Mouse (Mus musculus): ENCODE measurements around the gene Egflam. TPM values are rescaled to one million over a fixed set of nuclear protein-coding genes. Genes with fewer than 3 reads are reported as not detected.

Gene Egflam
- polyA plus RNA-seq, 1 experiment from 2014 or later = 26.9 TPM

GRCm38 (mm10) chr15:7340703-7341309 lies 57.4 kb downstream of the Egflam start:
- Histone ChIP-seq H3K27ac (no peak overlapping the region), H3K9ac (no peak overlapping the region), H3K4me1 (no peaks in the 10 kb centered on the region), H3K4me2 (no peak overlapping the region), H3K4me3 (no peak overlapping the region), H3K27me3 (no peaks in the 10 kb centered on the region), H3K9me3 (no peaks in the 10 kb centered on the region), H3K36me3 (no peaks in the 10 kb centered on the region)
- ATAC-seq (ENCODE audit: borderline replicate concordance, extremely low read depth, low FRiP score, low TSS enrichment) = peak; percentile 31; the same call in 1 of the 2 replicates
- WGBS = 30% methylated on average over 5 of the region's 5 CpGs

- H3K4me3 ChIP-seq = no peak overlapping the region
- H3K9ac ChIP-seq = no peak overlapping the region
- no peaks in the 10 kb centered on the region for H3K27me3 ChIP-seq
- no peaks in the 10 kb centered on the region for H3K9me3 ChIP-seq
- ATAC-seq (ENCODE audit: borderline replicate concordance, extremely low read depth, low FRiP score, low TSS enrichment) = no peak
- WGBS = 78% methylated on average over 11 of the region's 11 CpGs
- no peak overlapping the region for H3K27ac ChIP-seq
- no peaks in the 10 kb centered on the region for H3K4me1 ChIP-seq
- H3K4me2 ChIP-seq = no peak overlapping the region
- H3K36me3 ChIP-seq = no peaks in the 10 kb centered on the region
Measured at GRCm38 (mm10) chr15:7334517-7335298, 63.5 kb downstream of the Egflam start.

- Histone ChIP-seq H3K27me3 (no peaks in the 10 kb centered on the region), H3K36me3 (no peaks in the 10 kb centered on the region), H3K9ac (no peak overlapping the region), H3K4me2 (no peak overlapping the region), H3K27ac (no peak overlapping the region), H3K9me3 (no peaks in the 10 kb centered on the region), H3K4me3 (no peak overlapping the region), H3K4me1 (no peaks in the 10 kb centered on the region)
- peak; percentile 55 for ATAC-seq (ENCODE audit: borderline replicate concordance, extremely low read depth, low FRiP score, low TSS enrichment)
- 61% methylated on average over 1 of the region's 1 CpGs for WGBS
Measured at GRCm38 (mm10) chr15:7332875-7333274, 65.3 kb downstream of the Egflam start.

GRCm38 (mm10) chr15:7322599-7323311 lies 75.4 kb downstream of the Egflam start:
- H3K27ac ChIP-seq = peak overlapping the region; percentile 46
- no peaks in the 10 kb centered on the region for H3K9me3 ChIP-seq
- WGBS = 72% methylated on average over 2 of the region's 2 CpGs
- no peaks in the 10 kb centered on the region for H3K27me3 ChIP-seq
- peak; percentile 67 for ATAC-seq (ENCODE audit: borderline replicate concordance, extremely low read depth, low FRiP score, low TSS enrichment)
- H3K36me3 ChIP-seq = no peaks in the 10 kb centered on the region
- H3K4me3 ChIP-seq = no peak overlapping the region
- H3K4me1 ChIP-seq = no peaks in the 10 kb centered on the region
- H3K9ac ChIP-seq = no peak overlapping the region
- H3K4me2 ChIP-seq = no peak overlapping the region

GRCm38 (mm10) chr15:7320901-7321300 lies 77.3 kb downstream of the Egflam start:
- H3K4me2 ChIP-seq = no peak overlapping the region
- ATAC-seq (ENCODE audit: borderline replicate concordance, extremely low read depth, low FRiP score, low TSS enrichment) = no peak
- no peaks in the 10 kb centered on the region for H3K27me3 ChIP-seq
- H3K9ac ChIP-seq = no peak overlapping the region
- no peaks in the 10 kb centered on the region for H3K9me3 ChIP-seq
- no peak overlapping the region for H3K4me3 ChIP-seq
- 56% methylated on average over 4 of the region's 4 CpGs for WGBS
- H3K27ac ChIP-seq = no peak overlapping the region
- no peaks in the 10 kb centered on the region for H3K36me3 ChIP-seq
- H3K4me1 ChIP-seq = no peaks in the 10 kb centered on the region

GRCm38 (mm10) chr15:7315539-7315938 lies 82.7 kb downstream of the Egflam start:
- Histone ChIP-seq H3K9me3 (no peaks in the 10 kb centered on the region), H3K4me3 (no peak overlapping the region), H3K9ac (no peak overlapping the region), H3K27ac (no peak overlapping the region), H3K4me1 (no peaks in the 10 kb centered on the region), H3K27me3 (no peaks in the 10 kb centered on the region), H3K4me2 (no peak overlapping the region), H3K36me3 (no peaks in the 10 kb centered on the region)
- WGBS = 36% methylated on average over 9 of the region's 9 CpGs
- ATAC-seq (ENCODE audit: borderline replicate concordance, extremely low read depth, low FRiP score, low TSS enrichment) = no peak

GRCm38 (mm10) chr15:7308711-7309110 lies 89.5 kb downstream of the Egflam start:
- Histone ChIP-seq H3K4me3 (no peak overlapping the region), H3K27me3 (no peaks in the 10 kb centered on the region), H3K9ac (no peak overlapping the region), H3K9me3 (no peaks in the 10 kb centered on the region), H3K27ac (no peak overlapping the region), H3K36me3 (no peaks in the 10 kb centered on the region), H3K4me2 (no peak overlapping the region), H3K4me1 (no peaks in the 10 kb centered on the region)
- no peak for ATAC-seq (ENCODE audit: borderline replicate concordance, extremely low read depth, low FRiP score, low TSS enrichment)
- 71% methylated on average over 4 of the region's 4 CpGs for WGBS

GRCm38 (mm10) chr15:7299892-7300291 lies 98.3 kb downstream of the Egflam start:
- Histone ChIP-seq H3K4me3 (no peak overlapping the region), H3K4me1 (no peaks in the 10 kb centered on the region), H3K4me2 (no peak overlapping the region), H3K9me3 (no peaks in the 10 kb centered on the region), H3K27me3 (no peaks in the 10 kb centered on the region), H3K9ac (no peak overlapping the region), H3K27ac (no peak overlapping the region), H3K36me3 (no peaks in the 10 kb centered on the region)
- WGBS = 79% methylated on average over 1 of the region's 1 CpGs
- no peak for ATAC-seq (ENCODE audit: borderline replicate concordance, extremely low read depth, low FRiP score, low TSS enrichment)

- Histone ChIP-seq H3K9ac (no peak overlapping the region), H3K4me3 (no peak overlapping the region), H3K4me1 (no peaks in the 10 kb centered on the region), H3K27ac (no peak overlapping the region), H3K4me2 (no peak overlapping the region), H3K9me3 (no peaks in the 10 kb centered on the region), H3K27me3 (no peaks in the 10 kb centered on the region), H3K36me3 (no peaks in the 10 kb centered on the region)
- 97% methylated on average over 1 of the region's 1 CpGs for WGBS
- no peak for ATAC-seq (ENCODE audit: borderline replicate concordance, extremely low read depth, low FRiP score, low TSS enrichment)
Measured at GRCm38 (mm10) chr15:7295199-7295598, 103.0 kb downstream of the Egflam start.

- Histone ChIP-seq H3K4me3 (no peak overlapping the region), H3K36me3 (no peaks in the 10 kb centered on the region), H3K27me3 (no peaks in the 10 kb centered on the region), H3K4me1 (no peaks in the 10 kb centered on the region), H3K9ac (no peak overlapping the region), H3K9me3 (no peaks in the 10 kb centered on the region), H3K4me2 (no peak overlapping the region), H3K27ac (no peak overlapping the region)
- ATAC-seq (ENCODE audit: borderline replicate concordance, extremely low read depth, low FRiP score, low TSS enrichment) = no peak
Measured at GRCm38 (mm10) chr15:7292854-7293253, 105.3 kb downstream of the Egflam start.

GRCm38 (mm10) chr15:7290003-7290402 lies 108.2 kb downstream of the Egflam start:
- Histone ChIP-seq H3K27ac (0 out of 2 replicates have a peak overlapping the region, but pooled peaks have one; percentile 9), H3K9me3 (no peaks in the 10 kb centered on the region), H3K27me3 (no peaks in the 10 kb centered on the region), H3K4me1 (no peaks in the 10 kb centered on the region), H3K36me3 (no peaks in the 10 kb centered on the region), H3K9ac (no peak overlapping the region), H3K4me3 (no peak overlapping the region), H3K4me2 (no peak overlapping the region)
- ATAC-seq (ENCODE audit: borderline replicate concordance, extremely low read depth, low FRiP score, low TSS enrichment) = no peak
- WGBS = 55% methylated on average over 4 of the region's 4 CpGs

GRCm38 (mm10) chr15:7289516-7289915 lies 108.7 kb downstream of the Egflam start:
- H3K4me1 ChIP-seq = no peaks in the 10 kb centered on the region
- 52% methylated on average over 14 of the region's 14 CpGs for WGBS
- no peak overlapping the region for H3K9ac ChIP-seq
- no peak for ATAC-seq (ENCODE audit: borderline replicate concordance, extremely low read depth, low FRiP score, low TSS enrichment)
- no peak overlapping the region for H3K4me3 ChIP-seq
- no peaks in the 10 kb centered on the region for H3K9me3 ChIP-seq
- 0 out of 2 replicates have a peak overlapping the region, but pooled peaks have one; percentile 9 for H3K27ac ChIP-seq
- H3K27me3 ChIP-seq = no peaks in the 10 kb centered on the region
- no peak overlapping the region for H3K4me2 ChIP-seq
- H3K36me3 ChIP-seq = no peaks in the 10 kb centered on the region

Measured in lung, embryonic 15.5 days (tissue).